Mouse (Mus musculus) lung, adult 2 months (tissue): ENCODE results near the gene Vps8.

Experiments
- CTCF ChIP-seq: fragments of 200-500 bp; IDR thresholded peaks from 2 replicates; pipeline ENCODE4 v1.5.1; 2011; ENCODE audit warnings: mild to moderate bottlenecking, low read length, control low read depth; ENCODE audit not compliant: insufficient read depth
- POLR2A ChIP-seq: fragments of 200-500 bp; IDR thresholded peaks from 2 replicates; pipeline ENCODE4 v1.6.1; 2011; ENCODE audit warnings: low read depth, mild to moderate bottlenecking, control low read depth, low read length, borderline replicate concordance; ENCODE audit errors: extremely low read depth

GRCm38 (mm10) chr16:21533503-21533902, 110.6 kb downstream of the Vps8 start:
- no peak for TF ChIP-seq CTCF
- TF ChIP-seq POLR2A: no peak
